Mouse (Mus musculus): ENCODE data around the gene Stip1. TPM values are rescaled to one million over a fixed set of nuclear protein-coding genes. Genes with fewer than 3 reads are reported as not detected.
"Not testable (repeated sequence)": the region's sequence is repeated elsewhere in the genome, so short reads cannot be mapped to it uniquely, and the experiment has no call there.

The Stip1 gene
- polyA plus RNA-seq, 1 experiment from 2014 or later: 470 TPM

- H3K27ac ChIP-seq (replicated peaks): peak overlapping the region; percentile 79
- WGBS: under 1% methylated on average over 15 of the region's 15 CpGs
- DNase-seq (ENCODE audit: low spot score): peak; percentile 91
- H3K4me1 ChIP-seq: peaks cover 33% of the 10 kb centered on the region
- peak overlapping the region; percentile 78 for H3K4me3 ChIP-seq
- peaks cover 65% of the 10 kb centered on the region for H3K27me3 ChIP-seq (ENCODE audit: low read depth, poor library complexity, severe bottlenecking)
- no peaks in the 10 kb centered on the region for H3K36me3 ChIP-seq
- no peaks in the 10 kb centered on the region for H3K9me3 ChIP-seq (replicated peaks)
Observed at GRCm38 (mm10) chr19:7057722-7058207, 18.0 kb upstream of the Stip1 start.

- H3K36me3 ChIP-seq: no peaks in the 10 kb centered on the region
- H3K27me3 ChIP-seq (ENCODE audit: low read depth, poor library complexity, severe bottlenecking): peaks cover 64% of the 10 kb centered on the region
- DNase-seq (ENCODE audit: low spot score): no peak
- H3K9me3 ChIP-seq (replicated peaks): no peaks in the 10 kb centered on the region
- 4% methylated on average over 16 of the region's 16 CpGs for WGBS
- H3K27ac ChIP-seq (replicated peaks): peak overlapping the region; percentile 79
- H3K4me1 ChIP-seq: peaks cover 33% of the 10 kb centered on the region
- peak overlapping the region; percentile 78 for H3K4me3 ChIP-seq
Observed at GRCm38 (mm10) chr19:7057126-7057721, 17.5 kb upstream of the Stip1 start.

- Histone ChIP-seq H3K36me3 (no peaks in the 10 kb centered on the region), H3K9me3 (replicated peaks) (no peaks in the 10 kb centered on the region), H3K27me3 (ENCODE audit: low read depth, poor library complexity, severe bottlenecking) (peaks cover 61% of the 10 kb centered on the region), H3K27ac (replicated peaks) (peak within 1 kb of the TSS; percentile 79), H3K4me1 (peaks cover 33% of the 10 kb centered on the region), H3K4me3 (peak within 1 kb of the TSS; percentile 78)
- WGBS: 1% methylated on average over 72 of the region's 72 CpGs
- DNase-seq (ENCODE audit: low spot score): peak; percentile 79
Observed at GRCm38 (mm10) chr19:7056248-7057087, 16.7 kb upstream of the Stip1 start, which contains the start of gene Macrod1. Macrod1 (plus strand) TSS chr19:7056810.

GRCm38 (mm10) chr19:7055173-7055572, 15.4 kb upstream of the Stip1 start:
- H3K9me3 ChIP-seq (replicated peaks): no peaks in the 10 kb centered on the region
- peaks cover 48% of the 10 kb centered on the region for H3K27me3 ChIP-seq (ENCODE audit: low read depth, poor library complexity, severe bottlenecking)
- 45% methylated on average over 3 of the region's 3 CpGs for WGBS
- no peak overlapping the region for H3K4me3 ChIP-seq
- no peak overlapping the region for H3K27ac ChIP-seq (replicated peaks)
- peaks cover 33% of the 10 kb centered on the region for H3K4me1 ChIP-seq
- H3K36me3 ChIP-seq: no peaks in the 10 kb centered on the region
- DNase-seq (ENCODE audit: low spot score): no peak

GRCm38 (mm10) chr19:7054772-7055171, 15.0 kb upstream of the Stip1 start:
- no peaks in the 10 kb centered on the region for H3K36me3 ChIP-seq
- H3K4me1 ChIP-seq: peaks cover 31% of the 10 kb centered on the region
- no peak for DNase-seq (ENCODE audit: low spot score)
- no peak overlapping the region for H3K4me3 ChIP-seq
- no peaks in the 10 kb centered on the region for H3K9me3 ChIP-seq (replicated peaks)
- H3K27me3 ChIP-seq (ENCODE audit: low read depth, poor library complexity, severe bottlenecking): peaks cover 44% of the 10 kb centered on the region
- no peak overlapping the region for H3K27ac ChIP-seq (replicated peaks)
- 73% methylated on average over 10 of the region's 10 CpGs for WGBS

- Histone ChIP-seq H3K4me1 (peaks cover 25% of the 10 kb centered on the region), H3K27me3 (ENCODE audit: low read depth, poor library complexity, severe bottlenecking) (peaks cover 30% of the 10 kb centered on the region)
- not testable (repeated sequence) for H3K36me3 ChIP-seq; H3K4me3 ChIP-seq; H3K9me3 ChIP-seq (replicated peaks); H3K27ac ChIP-seq (replicated peaks); DNase-seq (ENCODE audit: low spot score)
- WGBS: 83% methylated on average over 4 of the region's 4 CpGs
Observed at GRCm38 (mm10) chr19:7053382-7053781, 13.6 kb upstream of the Stip1 start.

GRCm38 (mm10) chr19:7044706-7045105, 4.9 kb upstream of the Stip1 start:
- 64% methylated on average over 4 of the region's 4 CpGs for WGBS

GRCm38 (mm10) chr19:7044279-7044678, 4.5 kb upstream of the Stip1 start:
- no peaks in the 10 kb centered on the region for H3K9me3 ChIP-seq (replicated peaks)
- H3K4me3 ChIP-seq: no peak overlapping the region
- peaks cover 12% of the 10 kb centered on the region for H3K4me1 ChIP-seq
- H3K36me3 ChIP-seq: no peaks in the 10 kb centered on the region
- H3K27me3 ChIP-seq (ENCODE audit: low read depth, poor library complexity, severe bottlenecking): no peaks in the 10 kb centered on the region
- no peak overlapping the region for H3K27ac ChIP-seq (replicated peaks)
- DNase-seq (ENCODE audit: low spot score): no peak
- WGBS: 77% methylated on average over 4 of the region's 4 CpGs

More at GRCm38 (mm10) chr19:7044706-7045105, 4.9 kb upstream of the Stip1 start:
- no peak overlapping the region for H3K4me3 ChIP-seq
- no peaks in the 10 kb centered on the region for H3K36me3 ChIP-seq
- no peak for DNase-seq (ENCODE audit: low spot score)
- H3K9me3 ChIP-seq (replicated peaks): no peaks in the 10 kb centered on the region
- no peak overlapping the region for H3K27ac ChIP-seq (replicated peaks)
- no peaks in the 10 kb centered on the region for H3K27me3 ChIP-seq (ENCODE audit: low read depth, poor library complexity, severe bottlenecking)
- H3K4me1 ChIP-seq: peaks cover 8% of the 10 kb centered on the region

GRCm38 (mm10) chr19:7041171-7041570, 1.4 kb upstream of the Stip1 start:
- H3K27ac ChIP-seq (replicated peaks): peak overlapping the region; percentile 96; the same call in 1 of the 2 replicates
- H3K27me3 ChIP-seq (ENCODE audit: low read depth, poor library complexity, severe bottlenecking): no peaks in the 10 kb centered on the region
- H3K4me3 ChIP-seq: peak overlapping the region; percentile 93; the same call in 1 of the 2 replicates
- WGBS: 89% methylated on average over 2 of the region's 2 CpGs
- peaks cover 25% of the 10 kb centered on the region for H3K36me3 ChIP-seq
- peaks cover 38% of the 10 kb centered on the region for H3K4me1 ChIP-seq
- H3K9me3 ChIP-seq (replicated peaks): no peaks in the 10 kb centered on the region
- DNase-seq (ENCODE audit: low spot score): no peak

GRCm38 (mm10) chr19:7040637-7041130, 917 bp upstream of the Stip1 start:
- Histone ChIP-seq H3K27me3 (ENCODE audit: low read depth, poor library complexity, severe bottlenecking) (no peaks in the 10 kb centered on the region), H3K27ac (replicated peaks) (peak overlapping the region; percentile 96), H3K36me3 (peaks cover 30% of the 10 kb centered on the region), H3K4me1 (peaks cover 38% of the 10 kb centered on the region), H3K4me3 (peak overlapping the region; percentile 93), H3K9me3 (replicated peaks) (no peaks in the 10 kb centered on the region)
- DNase-seq (ENCODE audit: low spot score): no peak
- WGBS: 31% methylated on average over 13 of the region's 13 CpGs

GRCm38 (mm10) chr19:7039088-7039720, 563 bp downstream of the Stip1 start:
- peak; percentile 61 for DNase-seq (ENCODE audit: low spot score)
- Histone ChIP-seq H3K9me3 (replicated peaks) (no peaks in the 10 kb centered on the region), H3K27ac (replicated peaks) (peak overlapping the region; percentile 98), H3K36me3 (peaks cover 45% of the 10 kb centered on the region), H3K4me3 (peak overlapping the region; percentile 93), H3K27me3 (ENCODE audit: low read depth, poor library complexity, severe bottlenecking) (no peaks in the 10 kb centered on the region), H3K4me1 (peaks cover 38% of the 10 kb centered on the region)
- 2% methylated on average over 35 of the region's 35 CpGs for WGBS

- Histone ChIP-seq H3K27me3 (ENCODE audit: low read depth, poor library complexity, severe bottlenecking) (no peaks in the 10 kb centered on the region), H3K4me3 (no peak overlapping the region), H3K9me3 (replicated peaks) (no peaks in the 10 kb centered on the region), H3K4me1 (peaks cover 23% of the 10 kb centered on the region), H3K27ac (replicated peaks) (no peak overlapping the region), H3K36me3 (peaks cover 96% of the 10 kb centered on the region)
- no peak for DNase-seq (ENCODE audit: low spot score)
- WGBS: 91% methylated on average over 5 of the region's 5 CpGs
Observed at GRCm38 (mm10) chr19:7034006-7034405, 5.8 kb downstream of the Stip1 start.

All from midbrain, embryonic 10.5 days (tissue).